Mouse (Mus musculus) G1E (cell line): ENCODE measurements around the gene Gmeb2. TPM values are rescaled to one million over a fixed set of nuclear protein-coding genes. Genes with fewer than 3 reads are reported as not detected.

ENCODE experiments used
- ATAC-seq: 2 replicates; pipeline ENCODE4 v1.8.0; 2016; ENCODE audit warnings: mild to moderate bottlenecking; ENCODE audit not compliant: insufficient number of reproducible peaks, poor library complexity, low FRiP score, severe bottlenecking; ENCODE audit errors: extremely low read depth
- DNase-seq: peaks from one replicate; pipeline ENCODE4 v3.0.0; 2012; ENCODE audit warnings: low spot score
- H3K27me3 ChIP-seq: 2 replicates; pipeline ENCODE4 v1.6.1; 2012; ENCODE audit warnings: mild to moderate bottlenecking, low read length, inconsistent platforms; ENCODE audit not compliant: insufficient read depth
- H3K36me3 ChIP-seq: replicated peaks from 2 replicates; pipeline ENCODE3; 2012; ENCODE audit warnings: mild to moderate bottlenecking, inconsistent platforms
- H3K4me1 ChIP-seq: 2 replicates; pipeline ENCODE4 v1.6.1; 2012; ENCODE audit warnings: low read depth, low read length, inconsistent platforms, mixed read lengths; ENCODE audit not compliant: insufficient read depth
- H3K4me3 ChIP-seq: 2 replicates; pipeline ENCODE4 v1.5.1; 2012; ENCODE audit warnings: low read depth, mild to moderate bottlenecking, inconsistent platforms, low read length, moderate library complexity, mixed read lengths
- H3K9me3 ChIP-seq: replicated peaks from 2 replicates; pipeline ENCODE4 v1.6.1; 2012; ENCODE audit warnings: inconsistent platforms
- CTCF ChIP-seq: IDR thresholded peaks from 2 replicates; pipeline ENCODE4 v1.5.1; 2012; ENCODE audit warnings: low read depth, low read length, inconsistent platforms, mixed read lengths
- GATA1 ChIP-seq: IDR thresholded peaks from 2 replicates; pipeline ENCODE4 v1.6.1; 2012; ENCODE audit warnings: borderline replicate concordance, low read length, inconsistent platforms, mixed read lengths
- GATA2 ChIP-seq: IDR thresholded peaks from 2 replicates; pipeline ENCODE4 v1.6.1; 2012; ENCODE audit warnings: low read depth, low read length, inconsistent platforms, borderline replicate concordance
- POLR2AphosphoS5 ChIP-seq: IDR thresholded peaks from 2 replicates; pipeline ENCODE4 v1.6.1; 2012; ENCODE audit warnings: low read depth, low read length, inconsistent platforms; ENCODE audit not compliant: insufficient replicate concordance
- TAL1 ChIP-seq: conservative IDR thresholded peaks from 2 replicates; pipeline ENCODE4 v1.6.1; 2012; ENCODE audit warnings: low read depth, low read length, inconsistent platforms, mixed read lengths
- polyA plus RNA-seq: library from polyadenylated mRNA; stranded (reverse); fragments of >175 nt; gene quantifications from 2 replicates; pipeline ENCODE4 v1.2.3, GENCODE M21; 2012
- total RNA-seq, 2 experiments: library from RNA; stranded (forward) in 1 of 2; stranded (reverse) in 1 of 2; fragments of 200-1000 nt in 1 of 2; fragments of >200 nt in 1 of 2; fragmentation: Nextera tagmentation in 1 of 2; gene quantifications; 2 replicates each; pipeline ENCODE4 v1.2.3; 2014 to 2017

Gmeb2 gene
- total and polyA plus RNA-seq, 3 experiments, result 12.8 to 50.0 (median 18.1) TPM

DNA sequence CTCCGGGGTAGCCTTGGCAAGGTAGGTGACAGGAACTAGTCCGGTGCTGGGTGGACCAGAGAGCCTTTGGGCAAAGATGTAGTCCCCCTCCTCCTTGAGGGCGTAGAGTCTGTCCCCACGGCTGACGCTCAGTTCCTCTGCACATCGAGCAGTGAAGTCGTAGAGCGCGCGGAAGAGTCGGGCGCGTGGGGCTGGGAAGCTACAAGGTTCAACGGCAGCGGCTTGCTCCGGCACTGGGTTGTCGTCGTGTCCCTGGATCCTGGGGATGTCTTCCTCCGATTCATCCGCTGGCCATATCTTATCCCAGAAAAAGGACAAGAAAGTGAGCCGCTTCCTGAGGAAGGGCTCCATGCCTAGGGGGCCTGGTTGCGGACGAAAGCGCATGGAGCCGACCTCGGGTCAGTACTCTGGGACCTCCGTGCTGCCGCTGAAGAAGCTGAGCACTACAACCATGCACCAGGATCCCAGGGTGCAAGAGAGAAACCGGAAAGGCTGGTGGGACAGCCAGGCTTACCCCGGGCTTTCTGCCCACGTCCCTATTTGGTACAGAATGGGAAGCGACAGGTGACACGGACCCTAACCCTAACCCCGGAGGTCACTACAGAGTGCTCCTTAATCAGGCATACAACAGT lies 75.3 kb downstream of the Gmeb2 start:
- TF ChIP-seq POLR2AphosphoS5, result no peak
- TF ChIP-seq GATA1, result no peak
- no peak for TF ChIP-seq CTCF
- TF ChIP-seq GATA2, result no peak
- Histone ChIP-seq H3K4me3 (no peak overlapping the region), H3K27me3 (peaks cover 54% of the 10 kb centered on the region), H3K9me3 (no peaks in the 10 kb centered on the region), H3K4me1 (no peaks in the 10 kb centered on the region), H3K36me3 (no peaks in the 10 kb centered on the region)
- no peak for DNase-seq
- ATAC-seq, result no peak

DNA sequence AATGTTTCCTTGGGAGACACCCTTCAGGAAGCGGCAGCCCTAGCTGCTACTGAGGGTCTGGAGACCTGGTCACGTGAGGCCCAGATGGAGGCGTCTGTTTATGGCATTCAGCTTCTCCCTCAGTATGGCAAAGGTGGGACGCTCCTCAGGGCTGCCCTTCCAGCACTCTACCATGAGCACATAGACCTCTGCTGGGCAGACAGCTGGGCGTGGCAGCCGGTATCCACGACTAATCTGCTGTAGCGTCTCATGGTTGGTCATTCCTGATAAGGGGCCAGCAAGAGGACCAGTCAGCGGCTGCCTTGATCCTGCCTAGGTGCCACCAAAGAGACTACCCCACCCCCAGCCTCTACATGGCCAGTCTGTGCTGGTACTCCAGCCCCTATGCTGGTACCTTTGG lies 81.7 kb downstream of the Gmeb2 start:
- ATAC-seq (no peak; the same call in 1 of the 2 replicates), DNase-seq (no peak)
- Histone ChIP-seq H3K36me3 (no peaks in the 10 kb centered on the region), H3K4me3 (no peak overlapping the region), H3K27me3 (peaks cover 68% of the 10 kb centered on the region), H3K9me3 (no peaks in the 10 kb centered on the region), H3K4me1 (peaks cover 9% of the 10 kb centered on the region)
- TF ChIP-seq TAL1 (no peak), CTCF (no peak), POLR2AphosphoS5 (no peak), GATA1 (no peak), GATA2 (no peak)

DNA sequence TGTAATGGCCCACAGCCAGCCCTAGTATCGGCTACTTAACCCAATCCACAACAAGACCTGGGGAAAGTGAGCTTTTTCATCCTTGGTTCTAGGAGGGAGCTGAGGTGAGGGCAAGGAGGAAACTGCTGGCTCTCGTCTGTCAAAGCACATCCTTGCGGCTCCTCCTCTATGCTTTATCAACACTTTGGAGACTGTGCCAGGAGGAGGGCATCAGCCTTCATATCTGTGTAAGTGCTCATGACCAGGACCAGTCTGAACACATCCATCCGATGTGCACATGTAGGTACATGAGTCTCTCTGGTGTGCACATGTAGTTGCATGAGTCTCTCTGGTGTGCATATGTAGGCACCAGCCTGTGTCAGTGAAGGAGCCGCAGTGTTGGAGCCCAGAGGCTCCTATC lies 82.2 kb downstream of the Gmeb2 start:
- DNase-seq (no peak), ATAC-seq (no peak)
- Histone ChIP-seq H3K4me3 (no peak overlapping the region), H3K36me3 (no peaks in the 10 kb centered on the region), H3K9me3 (no peaks in the 10 kb centered on the region), H3K4me1 (peaks cover 9% of the 10 kb centered on the region), H3K27me3 (peaks cover 68% of the 10 kb centered on the region)
- TF ChIP-seq GATA2, result no peak
- no peak for TF ChIP-seq POLR2AphosphoS5

DNA sequence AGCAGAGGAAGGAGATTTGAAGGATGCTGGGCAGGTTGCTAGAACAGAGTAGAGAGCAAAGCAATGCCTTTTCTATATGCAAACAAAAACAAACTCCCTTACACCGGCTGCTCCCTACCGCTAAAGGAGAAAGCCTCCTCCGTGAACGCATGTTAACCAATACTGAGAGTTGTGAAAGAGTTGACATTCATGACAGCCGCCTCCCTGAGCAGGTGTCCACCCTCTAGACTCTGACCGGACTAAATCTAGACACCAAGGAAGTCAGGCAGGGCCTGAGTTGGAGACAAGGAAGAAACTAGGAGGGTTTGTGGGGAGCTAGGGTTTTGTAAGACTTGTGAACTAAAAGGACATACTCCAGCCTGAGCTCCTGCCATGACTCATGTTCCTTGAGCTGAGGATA lies 84.9 kb downstream of the Gmeb2 start:
- Histone ChIP-seq H3K4me3 (no peak overlapping the region), H3K27me3 (peaks cover 70% of the 10 kb centered on the region), H3K9me3 (no peaks in the 10 kb centered on the region), H3K36me3 (no peaks in the 10 kb centered on the region), H3K4me1 (peaks cover 9% of the 10 kb centered on the region)
- TF ChIP-seq GATA1 (no peak), CTCF (no peak), POLR2AphosphoS5 (no peak), TAL1 (no peak), GATA2 (no peak)
- ATAC-seq (no peak), DNase-seq (no peak)

DNA sequence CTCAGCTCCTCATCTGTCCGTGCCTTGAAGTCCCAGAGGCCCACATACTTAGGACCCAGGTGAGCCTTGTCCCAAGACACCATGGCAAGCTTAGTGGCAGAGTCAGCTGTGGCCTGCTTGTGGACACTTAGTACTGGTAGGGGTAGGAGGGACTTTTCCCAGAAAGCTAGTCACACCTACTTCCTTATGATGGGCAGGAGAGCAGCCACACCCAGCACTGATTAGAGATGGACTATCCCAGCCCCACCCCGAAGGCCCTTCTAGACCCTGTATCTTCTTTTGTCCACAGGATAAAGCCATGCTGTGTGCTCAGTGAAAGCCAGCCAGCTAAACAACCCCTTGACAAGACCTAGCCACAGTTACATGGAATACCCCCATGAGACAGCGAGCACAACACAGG lies 85.4 kb downstream of the Gmeb2 start, which contains the start of gene Ptk6:
TSS of gene Ptk6 (minus strand) at position 368 of the 400 bp plus-strand sequence.
- ATAC-seq (no peak), DNase-seq (no peak)
- Histone ChIP-seq H3K4me3 (no peak within 1 kb of the TSS), H3K27me3 (peaks cover 68% of the 10 kb centered on the region), H3K9me3 (no peaks in the 10 kb centered on the region), H3K36me3 (no peaks in the 10 kb centered on the region), H3K4me1 (peaks cover 9% of the 10 kb centered on the region)
- TF ChIP-seq TAL1 (no peak), CTCF (no peak), POLR2AphosphoS5 (no peak), GATA1 (no peak)

DNA sequence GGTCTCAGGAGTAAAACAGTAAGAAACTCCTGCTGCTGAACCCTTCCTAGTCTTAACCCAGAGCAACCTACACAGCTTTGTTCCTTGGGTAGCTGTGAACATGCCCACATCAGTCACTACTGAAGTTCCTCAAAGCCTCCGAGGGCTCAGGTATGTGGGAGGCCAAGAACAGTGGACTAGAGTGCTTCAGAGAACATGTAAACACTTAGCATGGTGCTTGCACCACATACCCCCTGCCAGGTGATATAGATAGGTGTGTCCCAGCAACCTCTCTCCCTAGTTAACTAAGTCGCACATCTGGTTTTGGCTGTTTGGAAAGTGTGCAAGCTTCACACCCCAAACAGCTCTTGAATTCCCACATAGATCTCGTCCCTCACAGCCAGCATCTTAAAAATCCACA lies 86.2 kb downstream of the Gmeb2 start:
- peaks cover 69% of the 10 kb centered on the region for H3K27me3 ChIP-seq

More for the DNA sequence above, 86.2 kb downstream of the Gmeb2 start:
- H3K4me3 ChIP-seq, result no peak overlapping the region
- no peaks in the 10 kb centered on the region for H3K9me3 ChIP-seq
- no peaks in the 10 kb centered on the region for H3K36me3 ChIP-seq
- H3K4me1 ChIP-seq, result peaks cover 9% of the 10 kb centered on the region
- TF ChIP-seq POLR2AphosphoS5 (no peak), TAL1 (no peak), CTCF (no peak), GATA2 (no peak), GATA1 (no peak)
- ATAC-seq (no peak), DNase-seq (no peak)

Other genes with a start within 250 kb of the Gmeb2 start
- gene Chrna4, start 244.5 kb downstream of the Gmeb2 start, total RNA-seq (2014; fragmentation: Nextera tagmentation), result not detected in 2 replicates
- gene Chrna4, start 244.5 kb downstream of the Gmeb2 start, total RNA-seq (2017), result 0.05 and 0.41 TPM in 2 replicates
- not detected in 2 replicates for gene Chrna4, start 244.5 kb downstream of the Gmeb2 start, polyA plus RNA-seq
- gene Kcnq2, start 152.7 kb downstream of the Gmeb2 start, total RNA-seq (2014; fragmentation: Nextera tagmentation), result 1.6 TPM in 1 of 2 replicates, not detected in the other
- 0.23 and 0.44 TPM in 2 replicates for gene Kcnq2, start 152.7 kb downstream of the Gmeb2 start, total RNA-seq (2017)
- gene Kcnq2, start 152.7 kb downstream of the Gmeb2 start, polyA plus RNA-seq, result not detected in 2 replicates
- gene Eef1a2, start 131.0 kb downstream of the Gmeb2 start, total RNA-seq (2014; fragmentation: Nextera tagmentation), result not detected in 2 replicates
- 0.05 TPM in 1 of 2 replicates, not detected in the other for gene Eef1a2, start 131.0 kb downstream of the Gmeb2 start, total RNA-seq (2017)
- not detected in 2 replicates for gene Eef1a2, start 131.0 kb downstream of the Gmeb2 start, polyA plus RNA-seq
- 148 and 153 TPM in 2 replicates for gene Ppdpf, start 100.8 kb downstream of the Gmeb2 start, total RNA-seq (2014; fragmentation: Nextera tagmentation)
- 58.4 and 74.0 TPM in 2 replicates for gene Ppdpf, start 100.8 kb downstream of the Gmeb2 start, total RNA-seq (2017)
- gene Ppdpf, start 100.8 kb downstream of the Gmeb2 start, polyA plus RNA-seq, result 143 and 210 TPM in 2 replicates
- not detected in 2 replicates for gene Ptk6, start 85.2 kb downstream of the Gmeb2 start, total RNA-seq (2014; fragmentation: Nextera tagmentation)
- gene Ptk6, start 85.2 kb downstream of the Gmeb2 start, total RNA-seq (2017), result 0.22 TPM in 1 of 2 replicates, not detected in the other
- gene Ptk6, start 85.2 kb downstream of the Gmeb2 start, polyA plus RNA-seq, result not detected in 2 replicates
- gene Srms, start 74.8 kb downstream of the Gmeb2 start, total RNA-seq (2014; fragmentation: Nextera tagmentation), result 0.30 TPM in 1 of 2 replicates, not detected in the other
- gene Srms, start 74.8 kb downstream of the Gmeb2 start, total RNA-seq (2017), result 0.06 TPM in 1 of 2 replicates, not detected in the other
- gene Srms, start 74.8 kb downstream of the Gmeb2 start, polyA plus RNA-seq, result not detected in 2 replicates
- not detected in 2 replicates for gene Fndc11, start 68.0 kb downstream of the Gmeb2 start, total RNA-seq (2014; fragmentation: Nextera tagmentation)
- 0.23 TPM in 1 of 2 replicates, not detected in the other for gene Fndc11, start 68.0 kb downstream of the Gmeb2 start, total RNA-seq (2017)
- not detected in 2 replicates for gene Fndc11, start 68.0 kb downstream of the Gmeb2 start, polyA plus RNA-seq
- 23.8 and 24.3 TPM in 2 replicates for gene Helz2, start 46.0 kb downstream of the Gmeb2 start, total RNA-seq (2014; fragmentation: Nextera tagmentation)
- gene Helz2, start 46.0 kb downstream of the Gmeb2 start, total RNA-seq (2017), result 12.4 and 13.6 TPM in 2 replicates
- 11.6 and 13.4 TPM in 2 replicates for gene Helz2, start 46.0 kb downstream of the Gmeb2 start, polyA plus RNA-seq
- gene Stmn3, start 26.5 kb upstream of the Gmeb2 start, total RNA-seq (2014; fragmentation: Nextera tagmentation), result not detected in 2 replicates
- gene Stmn3, start 26.5 kb upstream of the Gmeb2 start, total RNA-seq (2017), result not detected in 2 replicates
- gene Stmn3, start 26.5 kb upstream of the Gmeb2 start, polyA plus RNA-seq, result not detected in 2 replicates
- 79.8 and 89.5 TPM in 2 replicates for gene Rtel1, start 31.7 kb upstream of the Gmeb2 start, total RNA-seq (2014; fragmentation: Nextera tagmentation)
- 59.2 and 80.4 TPM in 2 replicates for gene Rtel1, start 31.7 kb upstream of the Gmeb2 start, total RNA-seq (2017)
- 17.9 and 24.5 TPM in 2 replicates for gene Rtel1, start 31.7 kb upstream of the Gmeb2 start, polyA plus RNA-seq
- 22.2 and 22.3 TPM in 2 replicates for gene Zgpat, start 76.9 kb upstream of the Gmeb2 start, total RNA-seq (2014; fragmentation: Nextera tagmentation)
- gene Zgpat, start 76.9 kb upstream of the Gmeb2 start, total RNA-seq (2017), result 40.0 and 40.5 TPM in 2 replicates
- 26.0 and 28.1 TPM in 2 replicates for gene Zgpat, start 76.9 kb upstream of the Gmeb2 start, polyA plus RNA-seq
- gene Arfrp1, start 77.4 kb upstream of the Gmeb2 start, total RNA-seq (2014; fragmentation: Nextera tagmentation), result 32.8 and 35.0 TPM in 2 replicates
- gene Arfrp1, start 77.4 kb upstream of the Gmeb2 start, total RNA-seq (2017), result 28.5 and 32.1 TPM in 2 replicates
- 17.5 and 25.0 TPM in 2 replicates for gene Arfrp1, start 77.4 kb upstream of the Gmeb2 start, polyA plus RNA-seq
- 13.8 and 16.1 TPM in 2 replicates for gene Lime1, start 92.0 kb upstream of the Gmeb2 start, total RNA-seq (2014; fragmentation: Nextera tagmentation)
- 15.3 and 18.9 TPM in 2 replicates for gene Lime1, start 92.0 kb upstream of the Gmeb2 start, total RNA-seq (2017)
- 23.9 and 29.9 TPM in 2 replicates for gene Lime1, start 92.0 kb upstream of the Gmeb2 start, polyA plus RNA-seq
- gene Zbtb46, start 171.4 kb upstream of the Gmeb2 start, total RNA-seq (2014; fragmentation: Nextera tagmentation), result not detected in 2 replicates
- 0.23 and 0.66 TPM in 2 replicates for gene Zbtb46, start 171.4 kb upstream of the Gmeb2 start, total RNA-seq (2017)
- gene Zbtb46, start 171.4 kb upstream of the Gmeb2 start, polyA plus RNA-seq, result 0.04 TPM in 1 of 2 replicates, not detected in the other
- not detected in 2 replicates for gene Abhd16b, start 205.2 kb upstream of the Gmeb2 start, total RNA-seq (2014; fragmentation: Nextera tagmentation)
- not detected in 2 replicates for gene Abhd16b, start 205.2 kb upstream of the Gmeb2 start, total RNA-seq (2017)
- not detected in 2 replicates for gene Abhd16b, start 205.2 kb upstream of the Gmeb2 start, polyA plus RNA-seq
- gene Tpd52l2, start 209.1 kb upstream of the Gmeb2 start, total RNA-seq (2014; fragmentation: Nextera tagmentation), result 56.4 and 65.2 TPM in 2 replicates
- 87.1 and 89.2 TPM in 2 replicates for gene Tpd52l2, start 209.1 kb upstream of the Gmeb2 start, total RNA-seq (2017)
- gene Tpd52l2, start 209.1 kb upstream of the Gmeb2 start, polyA plus RNA-seq, result 45.3 and 47.1 TPM in 2 replicates
- gene Dnajc5, start 232.4 kb upstream of the Gmeb2 start, total RNA-seq (2014; fragmentation: Nextera tagmentation), result 41.9 and 46.4 TPM in 2 replicates
- gene Dnajc5, start 232.4 kb upstream of the Gmeb2 start, total RNA-seq (2017), result 49.5 and 52.7 TPM in 2 replicates
- 34.3 and 34.8 TPM in 2 replicates for gene Dnajc5, start 232.4 kb upstream of the Gmeb2 start, polyA plus RNA-seq